Mouse (Mus musculus): ENCODE data around the gene Tceal8.

The Tceal8 gene

GRCm38 (mm10) chrX:136135559-136135958, 36.6 kb downstream of the Tceal8 start:
- no peak for DNase-seq (ENCODE audit: low read depth in 1 of 2, low spot score in 2 of 2)

- no peak for DNase-seq (ENCODE audit: low read depth in 1 of 2, low spot score in 2 of 2)
Measured at GRCm38 (mm10) chrX:136127744-136128064, 44.4 kb downstream of the Tceal8 start.

GRCm38 (mm10) chrX:136127038-136127743, 45.0 kb downstream of the Tceal8 start:
- no peak for DNase-seq (ENCODE audit: low read depth in 1 of 2, low spot score in 2 of 2)
